Mouse (Mus musculus): ENCODE results near the gene Itprip. TPM values are rescaled to one million over a fixed set of nuclear protein-coding genes. Genes with fewer than 3 reads are reported as not detected.

The Itprip gene
- total RNA-seq (2014; rRNA removed) (6.6 and 7.2 TPM in 2 replicates), polyA plus RNA-seq (2015; fragmentation: Nextera tagmentation; extraction: Ambion mirVana) (2.7 and 3.1 TPM in 2 replicates)

DNA sequence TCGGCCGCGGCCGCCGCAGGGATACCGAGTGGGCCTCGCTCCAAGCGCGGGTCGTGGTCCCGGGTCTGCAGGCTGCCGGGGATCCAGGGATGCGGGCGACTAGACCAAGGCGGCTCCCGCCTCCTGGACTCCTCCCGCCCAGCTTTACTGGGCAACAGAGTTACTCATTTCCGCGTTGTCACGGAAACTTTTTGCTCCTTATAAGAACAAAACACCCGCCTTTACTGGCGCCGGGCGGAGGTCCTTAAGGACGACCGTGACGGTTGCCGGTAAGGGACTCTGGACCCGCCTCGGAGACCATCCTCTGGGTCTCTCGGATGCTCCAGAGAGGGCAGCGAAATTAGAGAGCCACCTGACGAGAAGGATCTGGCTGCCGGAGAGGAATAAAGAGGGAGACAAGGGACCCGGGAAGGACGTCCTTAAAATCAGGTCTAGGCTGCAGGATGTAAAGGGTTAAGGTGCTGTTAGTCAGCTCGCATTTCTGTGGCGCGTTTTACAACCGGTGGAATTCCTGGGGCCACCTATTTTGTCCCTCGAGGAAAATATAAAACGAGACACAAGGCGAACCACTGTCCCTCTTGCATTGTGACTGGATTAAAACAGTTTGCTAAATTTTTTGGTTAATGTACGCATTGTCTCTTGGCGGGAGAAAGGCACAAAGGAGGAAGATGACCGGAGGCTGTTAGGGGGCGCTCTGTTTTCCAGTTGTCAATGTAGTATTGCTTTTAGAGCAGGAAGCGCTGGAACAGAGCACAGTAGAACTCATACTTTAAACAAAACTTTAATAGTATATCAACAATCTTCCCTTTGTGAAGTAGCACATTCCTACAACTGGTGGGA is at the start of gene Itprip, which contains the start of gene Cfap43:
Itprip (minus strand) TSS at position 174 of the 840 bp plus-strand sequence.
Cfap43 (minus strand) TSS at position 162 of the 840 bp plus-strand sequence.
- WGBS = under 1% methylated on average over 48 of the region's 48 CpGs

DNA sequence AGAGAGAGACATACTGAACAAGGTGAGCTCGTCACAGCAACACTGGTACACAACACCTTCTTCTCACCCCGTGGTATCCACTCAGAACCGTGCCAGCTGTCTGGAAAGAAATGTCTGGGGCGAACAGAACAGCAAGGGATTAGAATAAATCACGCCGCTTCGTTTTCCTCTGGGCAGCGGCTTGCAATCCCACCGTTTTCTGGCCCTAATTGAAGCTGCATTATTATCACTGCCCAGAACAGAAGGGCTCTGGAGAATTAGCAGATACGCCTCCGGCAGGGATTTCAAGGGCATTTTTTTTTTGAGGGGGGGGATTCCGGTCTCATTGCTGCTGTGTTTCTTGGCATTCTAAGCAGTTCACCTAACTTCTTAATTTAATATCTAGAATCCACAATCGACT is 39.1 kb upstream of the Itprip start:
- Histone ChIP-seq H3K36me3 (ENCODE audit: insufficient read depth, low read length) (no peaks in the 10 kb centered on the region), H3K27ac (no peak overlapping the region), H3K4me1 (ENCODE audit: insufficient read depth, low read length) (no peaks in the 10 kb centered on the region), H3K27me3 (ENCODE audit: insufficient read depth, low read length) (no peaks in the 10 kb centered on the region), H3K4me2 (ENCODE audit: low read depth, low read length) (no peak overlapping the region), H3K9ac (replicated peaks; ENCODE audit: low read length) (no peak overlapping the region), H3K9me3 (ENCODE audit: low read length) (no peaks in the 10 kb centered on the region), H3K4me3 (ENCODE audit: low read length) (no peak overlapping the region)
- WGBS = 49% methylated on average over 13 of the region's 13 CpGs
- TF ChIP-seq CTCF (IDR thresholded peaks at IDR 0.05; ENCODE audit: low read depth) = no peak
- DNase-seq (ENCODE audit: low spot score) = no peak
- no peak for ATAC-seq

More for the DNA sequence above, at the start of gene Itprip, which contains the start of gene Cfap43:
- Histone ChIP-seq H3K9ac (replicated peaks; ENCODE audit: low read length) (peak within 1 kb of the TSS; percentile 70), H3K4me3 (ENCODE audit: low read length) (peak within 1 kb of the TSS; percentile 83), H3K36me3 (ENCODE audit: insufficient read depth, low read length) (no peaks in the 10 kb centered on the region), H3K27me3 (ENCODE audit: insufficient read depth, low read length) (no peaks in the 10 kb centered on the region), H3K27ac (peak within 1 kb of the TSS; percentile 81), H3K4me2 (ENCODE audit: low read depth, low read length) (peak within 1 kb of the TSS; percentile 97), H3K4me1 (ENCODE audit: insufficient read depth, low read length) (no peaks in the 10 kb centered on the region), H3K9me3 (ENCODE audit: low read length) (no peaks in the 10 kb centered on the region)
- ATAC-seq = peak; percentile 84
- peak; percentile 87 for DNase-seq (ENCODE audit: low spot score)
- TF ChIP-seq CTCF (IDR thresholded peaks at IDR 0.05; ENCODE audit: low read depth) = peak; percentile 69

- Histone ChIP-seq H3K4me3 (ENCODE audit: low read length) (no peak overlapping the region), H3K9ac (replicated peaks; ENCODE audit: low read length) (no peak overlapping the region), H3K4me1 (ENCODE audit: insufficient read depth, low read length) (no peaks in the 10 kb centered on the region), H3K36me3 (ENCODE audit: insufficient read depth, low read length) (no peaks in the 10 kb centered on the region), H3K4me2 (ENCODE audit: low read depth, low read length) (no peak overlapping the region), H3K27me3 (ENCODE audit: insufficient read depth, low read length) (no peaks in the 10 kb centered on the region), H3K9me3 (ENCODE audit: low read length) (no peaks in the 10 kb centered on the region), H3K27ac (no peak overlapping the region)
- ATAC-seq (no peak), DNase-seq (ENCODE audit: low spot score) (no peak)
- WGBS = 51% methylated on average over 9 of the region's 9 CpGs
- TF ChIP-seq CTCF (IDR thresholded peaks at IDR 0.05; ENCODE audit: low read depth) = no peak
These were observed 34.1 kb upstream of the Itprip start for GRCm38 (mm10) chr19:47953169-47953568.

GRCm38 (mm10) chr19:47950946-47951345 is 31.8 kb upstream of the Itprip start:
- 88% methylated on average over 7 of the region's 7 CpGs for WGBS
- H3K27ac ChIP-seq = no peak overlapping the region
- H3K27me3 ChIP-seq (ENCODE audit: insufficient read depth, low read length) = no peaks in the 10 kb centered on the region
- no peak for ATAC-seq
- no peak for DNase-seq (ENCODE audit: low spot score)
- no peaks in the 10 kb centered on the region for H3K9me3 ChIP-seq (ENCODE audit: low read length)
- no peak overlapping the region for H3K4me2 ChIP-seq (ENCODE audit: low read depth, low read length)
- H3K4me3 ChIP-seq (ENCODE audit: low read length) = no peak overlapping the region
- no peak for TF ChIP-seq CTCF (IDR thresholded peaks at IDR 0.05; ENCODE audit: low read depth)
- H3K9ac ChIP-seq (replicated peaks; ENCODE audit: low read length) = no peak overlapping the region
- H3K36me3 ChIP-seq (ENCODE audit: insufficient read depth, low read length) = no peaks in the 10 kb centered on the region
- H3K4me1 ChIP-seq (ENCODE audit: insufficient read depth, low read length) = no peaks in the 10 kb centered on the region

DNA sequence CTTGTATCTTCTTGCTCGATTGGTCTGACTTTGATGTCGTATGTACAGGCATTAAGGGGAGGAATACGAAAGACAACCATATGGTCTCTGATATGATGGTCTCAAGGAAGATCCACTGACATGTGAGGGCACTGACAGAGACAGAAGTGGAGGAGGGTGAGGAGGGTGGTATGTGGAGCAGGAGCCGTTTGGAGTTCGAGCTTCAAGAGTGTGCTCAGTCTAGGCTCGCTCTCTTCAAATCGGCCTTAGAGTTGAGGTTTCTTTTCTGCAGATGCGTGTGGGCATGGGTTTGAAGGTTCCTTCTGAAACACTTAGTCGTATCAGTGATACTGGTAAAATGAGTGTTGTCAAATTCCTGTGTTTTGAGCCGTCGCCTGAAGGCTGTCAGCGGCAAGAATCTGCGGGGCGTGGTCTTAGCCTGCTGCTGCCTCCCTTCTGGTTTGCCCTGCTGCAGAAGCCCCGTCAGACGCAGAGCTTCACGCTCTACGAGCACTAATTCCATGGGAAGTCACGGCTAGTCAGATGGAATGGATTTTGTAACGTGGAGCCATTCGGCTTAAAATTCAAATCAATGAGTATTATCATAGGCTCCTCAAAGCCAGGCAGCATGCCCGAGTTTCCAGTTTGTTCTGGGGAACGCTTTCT is 27.8 kb upstream of the Itprip start:
- Histone ChIP-seq H3K4me2 (ENCODE audit: low read depth, low read length) (peak overlapping the region; percentile 44), H3K36me3 (ENCODE audit: insufficient read depth, low read length) (no peaks in the 10 kb centered on the region), H3K9ac (replicated peaks; ENCODE audit: low read length) (no peak overlapping the region), H3K4me1 (ENCODE audit: insufficient read depth, low read length) (no peaks in the 10 kb centered on the region), H3K27me3 (ENCODE audit: insufficient read depth, low read length) (no peaks in the 10 kb centered on the region), H3K4me3 (ENCODE audit: low read length) (no peak overlapping the region), H3K9me3 (ENCODE audit: low read length) (no peaks in the 10 kb centered on the region), H3K27ac (no peak overlapping the region)
- ATAC-seq (peak; percentile 56; the same call in 1 of the 2 replicates), DNase-seq (ENCODE audit: low spot score) (peak; percentile 46)
- 35% methylated on average over 23 of the region's 23 CpGs for WGBS
- TF ChIP-seq CTCF (IDR thresholded peaks at IDR 0.05; ENCODE audit: low read depth) = no peak

- ATAC-seq = no peak
- no peak overlapping the region for H3K4me3 ChIP-seq (ENCODE audit: low read length)
- 83% methylated on average over 6 of the region's 6 CpGs for WGBS
- H3K27me3 ChIP-seq (ENCODE audit: insufficient read depth, low read length) = no peaks in the 10 kb centered on the region
- H3K36me3 ChIP-seq (ENCODE audit: insufficient read depth, low read length) = no peaks in the 10 kb centered on the region
- no peaks in the 10 kb centered on the region for H3K9me3 ChIP-seq (ENCODE audit: low read length)
- no peak for TF ChIP-seq CTCF (IDR thresholded peaks at IDR 0.05; ENCODE audit: low read depth)
- H3K4me1 ChIP-seq (ENCODE audit: insufficient read depth, low read length) = no peaks in the 10 kb centered on the region
- H3K27ac ChIP-seq = no peak overlapping the region
- no peak overlapping the region for H3K9ac ChIP-seq (replicated peaks; ENCODE audit: low read length)
- DNase-seq (ENCODE audit: low spot score) = no peak
- no peak overlapping the region for H3K4me2 ChIP-seq (ENCODE audit: low read depth, low read length)
These were observed 20.3 kb upstream of the Itprip start for GRCm38 (mm10) chr19:47939361-47939760.

All from hindbrain, postnatal 0 days (tissue).